Mouse (Mus musculus) megakaryocyte, embryonic 14.5 days (primary cell): ENCODE results near the gene Gm9945. TPM values are rescaled to one million over a fixed set of nuclear protein-coding genes. Genes with fewer than 3 reads are reported as not detected.

Source experiments
- H3K27me3 ChIP-seq: replicated peaks from 2 replicates; pipeline ENCODE3; 2012; ENCODE audit warnings: inconsistent platforms
- H3K36me3 ChIP-seq: replicated peaks from 2 replicates; pipeline ENCODE3; 2012; ENCODE audit warnings: low read length, inconsistent platforms, mixed read lengths
- H3K4me1 ChIP-seq: 2 replicates; pipeline ENCODE4 v1.6.1; 2012; ENCODE audit warnings: inconsistent platforms
- H3K4me3 ChIP-seq: replicated peaks from 2 replicates; pipeline ENCODE3; 2012; ENCODE audit warnings: moderate library complexity, mild to moderate bottlenecking, inconsistent platforms
- H3K9me3 ChIP-seq: 2 replicates; pipeline ENCODE4 v1.6.1; 2012; ENCODE audit warnings: inconsistent platforms
- FLI1 ChIP-seq: IDR thresholded peaks from 2 replicates; pipeline ENCODE4 v1.6.1; 2012; ENCODE audit warnings: low read length, inconsistent platforms, mixed read lengths
- GATA1 ChIP-seq: IDR thresholded peaks from 3 replicates; pipeline ENCODE4 v1.6.1; 2012; ENCODE audit warnings: mixed read lengths, low read length, inconsistent platforms, borderline replicate concordance
- polyA plus RNA-seq: library from polyadenylated mRNA; stranded (reverse); fragments of >175 nt; gene quantifications from 2 replicates; pipeline ENCODE4 v1.2.3, GENCODE M21; 2012; ENCODE audit warnings: low replicate concordance; ENCODE audit not compliant: insufficient read depth

Gm9945 gene
- polyA plus RNA-seq, 1 experiment = not detected

GRCm38 (mm10) chr11:53458996-53459395, 21.0 kb upstream of the Gm9945 start:
- Histone ChIP-seq H3K36me3 (no peaks in the 10 kb centered on the region), H3K27me3 (peaks cover 85% of the 10 kb centered on the region)

GRCm38 (mm10) chr11:53460192-53460591, 19.8 kb upstream of the Gm9945 start:
- peaks cover 15% of the 10 kb centered on the region for H3K9me3 ChIP-seq
- H3K36me3 ChIP-seq = no peaks in the 10 kb centered on the region
- no peak overlapping the region for H3K4me3 ChIP-seq
- peaks cover 88% of the 10 kb centered on the region for H3K27me3 ChIP-seq
- peaks cover 30% of the 10 kb centered on the region for H3K4me1 ChIP-seq
- no peak for TF ChIP-seq FLI1
- no peak for TF ChIP-seq GATA1

More at GRCm38 (mm10) chr11:53458996-53459395, 21.0 kb upstream of the Gm9945 start:
- Histone ChIP-seq H3K4me1 (peaks cover 29% of the 10 kb centered on the region), H3K4me3 (no peak overlapping the region), H3K9me3 (peaks cover 10% of the 10 kb centered on the region)
- no peak for TF ChIP-seq GATA1
- TF ChIP-seq FLI1 = no peak

GRCm38 (mm10) chr11:53461727-53462126, 18.2 kb upstream of the Gm9945 start:
- Histone ChIP-seq H3K4me1 (peaks cover 33% of the 10 kb centered on the region), H3K4me3 (no peak overlapping the region), H3K36me3 (no peaks in the 10 kb centered on the region), H3K27me3 (peaks cover 90% of the 10 kb centered on the region), H3K9me3 (peaks cover 15% of the 10 kb centered on the region)
- no peak for TF ChIP-seq FLI1
- no peak for TF ChIP-seq GATA1

GRCm38 (mm10) chr11:53463551-53464424, 16.2 kb upstream of the Gm9945 start:
- peaks cover 10% of the 10 kb centered on the region for H3K9me3 ChIP-seq
- H3K4me3 ChIP-seq = peak overlapping the region; percentile 87
- TF ChIP-seq GATA1 (no peak), FLI1 (no peak)
- no peaks in the 10 kb centered on the region for H3K36me3 ChIP-seq
- peaks cover 85% of the 10 kb centered on the region for H3K27me3 ChIP-seq
- H3K4me1 ChIP-seq = peaks cover 25% of the 10 kb centered on the region

- Histone ChIP-seq H3K9me3 (peaks cover 5% of the 10 kb centered on the region), H3K36me3 (no peaks in the 10 kb centered on the region), H3K4me1 (peaks cover 44% of the 10 kb centered on the region), H3K4me3 (peak overlapping the region; percentile 85), H3K27me3 (peaks cover 91% of the 10 kb centered on the region)
- TF ChIP-seq FLI1 = no peak
- no peak for TF ChIP-seq GATA1
Observed at GRCm38 (mm10) chr11:53466231-53466971, 13.6 kb upstream of the Gm9945 start.

- Histone ChIP-seq H3K4me3 (no peak overlapping the region), H3K36me3 (no peaks in the 10 kb centered on the region), H3K27me3 (peaks cover 83% of the 10 kb centered on the region), H3K9me3 (peaks cover 10% of the 10 kb centered on the region), H3K4me1 (peaks cover 33% of the 10 kb centered on the region)
- TF ChIP-seq GATA1 (no peak), FLI1 (no peak)
Observed at GRCm38 (mm10) chr11:53469294-53469967, 10.5 kb upstream of the Gm9945 start.

GRCm38 (mm10) chr11:53469968-53470695, 9.8 kb upstream of the Gm9945 start, which contains the start of gene Gm9837:
TSS of gene Gm9837 (minus strand) at chr11:53470479.
- peaks cover 33% of the 10 kb centered on the region for H3K4me1 ChIP-seq
- TF ChIP-seq GATA1 = no peak
- H3K4me3 ChIP-seq = peak within 1 kb of the TSS; percentile 59
- H3K36me3 ChIP-seq = no peaks in the 10 kb centered on the region
- peaks cover 82% of the 10 kb centered on the region for H3K27me3 ChIP-seq
- H3K9me3 ChIP-seq = peaks cover 5% of the 10 kb centered on the region

- H3K36me3 ChIP-seq = no peaks in the 10 kb centered on the region
- H3K4me3 ChIP-seq = no peak overlapping the region
- H3K9me3 ChIP-seq = peaks cover 5% of the 10 kb centered on the region
- TF ChIP-seq FLI1 (no peak), GATA1 (no peak)
- H3K27me3 ChIP-seq = peaks cover 79% of the 10 kb centered on the region
- peaks cover 33% of the 10 kb centered on the region for H3K4me1 ChIP-seq
Observed at GRCm38 (mm10) chr11:53472709-53473108, 7.3 kb upstream of the Gm9945 start.

- TF ChIP-seq GATA1 (no peak), FLI1 (no peak)
- Histone ChIP-seq H3K9me3 (peaks cover 19% of the 10 kb centered on the region), H3K27me3 (peaks cover 86% of the 10 kb centered on the region), H3K36me3 (no peaks in the 10 kb centered on the region), H3K4me1 (peaks cover 41% of the 10 kb centered on the region), H3K4me3 (no peak overlapping the region)
Observed at GRCm38 (mm10) chr11:53475620-53476019, 4.3 kb upstream of the Gm9945 start.
